Mouse (Mus musculus) embryonic facial prominence, embryonic 13.5 days (tissue): Measurements from ENCODE around the gene Osbpl11. TPM values are rescaled to one million over a fixed set of nuclear protein-coding genes. Genes with fewer than 3 reads are reported as not detected.
"Not testable (repeated sequence)": the region's sequence is repeated elsewhere in the genome, so short reads cannot be mapped to it uniquely, and the experiment has no call there.

Experiments
- ATAC-seq: fragments of 200-750 bp; cut with Nextera tagmentation; 2 replicates; pipeline ENCODE4 v1.8.0; 2017; ENCODE audit warnings: low read depth; ENCODE audit not compliant: insufficient number of reproducible peaks, insufficient read depth, low FRiP score, low TSS enrichment
- H3K27ac ChIP-seq: fragments of 300-500 bp; sonication (generic); 2 replicates; pipeline ENCODE4 v1.5.1; 2015; ENCODE audit warnings: moderate library complexity, mild to moderate bottlenecking, inconsistent platforms
- H3K27me3 ChIP-seq: fragments of 300-500 bp; sonication (generic); 2 replicates; pipeline ENCODE4 v1.6.1; 2015; ENCODE audit warnings: mild to moderate bottlenecking, inconsistent platforms
- H3K36me3 ChIP-seq: fragments of 300-500 bp; sonication (generic); 2 replicates; pipeline ENCODE4 v1.6.1; 2015; ENCODE audit warnings: mild to moderate bottlenecking, inconsistent platforms
- H3K4me1 ChIP-seq: fragments of 300-500 bp; sonication (generic); 2 replicates; pipeline ENCODE4 v1.6.1; 2015; ENCODE audit warnings: inconsistent platforms
- H3K4me2 ChIP-seq: fragments of 300-500 bp; sonication (generic); 2 replicates; pipeline ENCODE4 v1.6.1; 2015; ENCODE audit warnings: moderate library complexity, mild to moderate bottlenecking, inconsistent platforms
- H3K4me3 ChIP-seq: fragments of 300-500 bp; sonication (generic); 2 replicates; pipeline ENCODE4 v1.5.1; 2015; ENCODE audit warnings: mild to moderate bottlenecking, inconsistent platforms
- H3K9ac ChIP-seq: fragments of 300-500 bp; sonication (generic); 2 replicates; pipeline ENCODE4 v1.6.1; 2015; ENCODE audit warnings: mild to moderate bottlenecking, inconsistent platforms
- H3K9me3 ChIP-seq: fragments of 300-500 bp; sonication (generic); 2 replicates; pipeline ENCODE4 v1.6.1; 2016; ENCODE audit warnings: inconsistent platforms
- WGBS: fragments of 180-500 bp; shearing (Covaris S2); methylation state at CpG from one replicate; pipeline ENCODE4 v1.1.7; 2015; ENCODE audit warnings: mixed read lengths; 5-methylcytosine and 5-hydroxymethylcytosine counted together
- polyA plus RNA-seq: library from polyadenylated mRNA; unstranded; fragments of >200 nt; fragmentation: Nextera tagmentation; extraction: Ambion mirVana; gene quantifications from 2 replicates; pipeline ENCODE4 v1.2.1, GENCODE M21; 2015

The Osbpl11 gene
- polyA plus RNA-seq, 1 experiment from 2014 or later, result 17.8 TPM

DNA sequence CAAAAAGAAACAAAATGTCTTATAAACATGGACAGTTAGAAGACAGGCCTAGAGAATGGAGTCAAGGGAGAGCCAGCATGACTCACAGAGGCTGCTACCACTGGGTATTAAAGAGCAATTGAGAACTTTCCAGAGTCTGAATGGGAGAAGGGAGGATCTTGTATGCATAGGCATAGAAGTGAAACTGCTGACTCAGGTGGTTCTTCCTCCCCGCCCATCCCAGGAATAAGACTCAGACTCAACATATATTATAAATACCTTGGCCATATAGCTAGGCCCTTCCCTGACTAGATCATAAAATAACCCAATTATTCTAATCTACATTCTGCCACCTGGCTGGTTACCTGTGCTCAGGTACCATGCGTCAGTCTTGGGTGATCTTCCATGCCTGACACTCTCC lies 25.5 kb upstream of the Osbpl11 start:
- ATAC-seq, result no peak
- no peaks in the 10 kb centered on the region; the same call in 1 of the 2 replicates for H3K4me1 ChIP-seq
- no peak overlapping the region for H3K4me3 ChIP-seq
- H3K27ac ChIP-seq, result no peak overlapping the region
- H3K9ac ChIP-seq, result no peak overlapping the region
- no peak overlapping the region for H3K4me2 ChIP-seq
- 95% methylated on average over 2 of the region's 2 CpGs for WGBS
- H3K36me3 ChIP-seq, result no peaks in the 10 kb centered on the region
- no peaks in the 10 kb centered on the region for H3K27me3 ChIP-seq
- no peaks in the 10 kb centered on the region for H3K9me3 ChIP-seq

DNA sequence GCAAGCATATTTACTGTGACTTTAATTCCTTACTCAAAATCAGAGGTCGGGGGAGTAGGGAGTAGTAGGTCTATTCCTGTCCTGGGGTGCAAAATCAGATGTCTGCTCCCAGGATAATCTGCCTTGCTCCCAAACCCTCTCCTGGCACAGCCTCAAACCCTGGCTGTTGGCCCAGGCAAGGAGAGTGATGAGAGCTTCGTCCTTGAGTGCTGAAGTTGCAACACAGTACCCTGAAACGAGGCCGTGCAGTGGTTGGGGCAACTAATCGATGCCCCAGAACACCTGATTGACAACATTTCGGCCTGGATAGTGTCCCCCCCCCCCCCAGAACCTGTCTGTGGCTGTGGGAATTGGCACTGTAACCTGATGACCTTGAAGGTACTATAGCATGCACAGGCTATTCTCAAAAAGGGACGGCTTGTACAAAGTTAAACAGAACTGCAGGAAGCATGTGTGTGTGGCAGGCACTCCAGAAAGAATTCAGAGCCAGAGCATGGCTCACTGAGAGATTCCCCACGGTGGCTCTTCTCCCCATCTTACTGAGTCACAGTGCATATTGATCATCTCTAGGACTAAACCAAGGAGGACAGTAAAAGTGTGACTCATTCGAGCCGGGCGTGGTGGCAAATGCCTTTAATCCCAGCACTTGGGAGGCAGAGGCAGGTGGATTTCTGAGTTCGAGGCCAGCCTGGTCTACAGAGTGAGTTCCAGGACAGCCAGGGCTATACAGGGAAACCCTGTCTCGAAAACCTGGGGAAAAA lies 21.4 kb upstream of the Osbpl11 start:
- no peaks in the 10 kb centered on the region for H3K27me3 ChIP-seq
- no peaks in the 10 kb centered on the region for H3K36me3 ChIP-seq
- H3K4me3 ChIP-seq, result no peak overlapping the region
- H3K9me3 ChIP-seq, result no peaks in the 10 kb centered on the region
- H3K4me1 ChIP-seq, result no peaks in the 10 kb centered on the region; the same call in 1 of the 2 replicates
- no peak overlapping the region for H3K4me2 ChIP-seq
- ATAC-seq, result no peak
- H3K9ac ChIP-seq, result no peak overlapping the region
- 73% methylated on average over 13 of the region's 13 CpGs for WGBS
- H3K27ac ChIP-seq, result no peak overlapping the region

- not testable (repeated sequence) for H3K27me3 ChIP-seq, H3K4me3 ChIP-seq, ATAC-seq, H3K27ac ChIP-seq, H3K4me2 ChIP-seq, H3K36me3 ChIP-seq, H3K9ac ChIP-seq, H3K4me1 ChIP-seq, H3K9me3 ChIP-seq
- 67% methylated on average over 6 of the region's 6 CpGs for WGBS
Observed at GRCm38 (mm10) chr16:33166284-33166683, 18.6 kb upstream of the Osbpl11 start.

DNA sequence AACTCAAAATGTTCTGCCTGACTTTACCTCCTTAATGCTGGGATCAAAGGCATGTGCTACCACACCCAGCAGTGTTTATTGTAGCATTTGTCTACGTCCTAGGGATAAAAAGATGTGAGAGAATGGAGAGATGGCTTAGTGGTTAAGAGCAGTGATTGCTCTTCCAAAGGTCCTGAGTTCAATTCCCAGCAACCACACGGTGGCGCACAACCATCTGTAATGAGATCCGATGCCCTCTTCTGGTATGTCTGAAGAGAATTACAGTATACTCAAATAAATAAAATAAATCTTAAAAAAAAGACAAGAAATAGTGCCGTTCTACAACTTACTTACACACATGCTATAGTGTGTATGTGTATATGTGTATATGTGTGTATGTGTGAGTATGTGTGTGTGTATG lies 17.3 kb upstream of the Osbpl11 start:
- Histone ChIP-seq H3K4me2 (no peak overlapping the region), H3K4me3 (no peak overlapping the region), H3K27ac (no peak overlapping the region), H3K36me3 (no peaks in the 10 kb centered on the region), H3K4me1 (no peaks in the 10 kb centered on the region; the same call in 1 of the 2 replicates), H3K9ac (no peak overlapping the region), H3K27me3 (no peaks in the 10 kb centered on the region), H3K9me3 (no peaks in the 10 kb centered on the region)
- 42% methylated on average over 5 of the region's 5 CpGs for WGBS
- ATAC-seq, result no peak

DNA sequence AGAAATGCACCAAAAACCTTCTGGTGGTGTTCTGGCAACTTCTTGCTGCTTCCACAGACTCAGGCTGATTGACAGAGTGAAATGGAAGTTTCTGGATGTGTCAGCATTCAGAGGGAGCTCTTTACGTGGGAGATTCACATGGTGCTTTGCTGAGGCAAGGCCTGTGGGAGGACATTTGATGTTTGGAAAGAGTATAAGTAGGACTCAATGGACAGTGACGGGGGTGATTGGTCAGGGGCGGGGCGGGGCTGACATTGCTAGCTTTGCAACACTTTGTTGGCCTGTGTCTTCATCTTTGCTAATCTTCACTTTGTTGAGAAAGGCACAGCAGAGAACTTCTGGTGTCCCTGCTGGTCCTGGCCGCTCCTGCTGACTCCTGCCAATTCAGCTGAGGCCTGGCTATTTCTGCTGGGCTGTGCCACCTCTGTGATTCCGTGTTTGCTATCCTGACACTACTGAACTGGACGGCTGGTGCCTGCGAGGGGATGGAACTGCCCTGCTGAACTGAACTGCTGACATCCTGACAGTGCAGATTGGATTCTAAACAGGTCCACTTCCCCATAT lies 15.3 kb upstream of the Osbpl11 start:
- no peak overlapping the region for H3K4me2 ChIP-seq
- H3K9me3 ChIP-seq, result no peaks in the 10 kb centered on the region
- 80% methylated on average over 8 of the region's 8 CpGs for WGBS
- no peak overlapping the region for H3K4me3 ChIP-seq
- no peaks in the 10 kb centered on the region for H3K4me1 ChIP-seq
- no peaks in the 10 kb centered on the region for H3K36me3 ChIP-seq
- H3K27me3 ChIP-seq, result no peaks in the 10 kb centered on the region
- ATAC-seq, result no peak
- no peak overlapping the region for H3K9ac ChIP-seq
- no peak overlapping the region for H3K27ac ChIP-seq

DNA sequence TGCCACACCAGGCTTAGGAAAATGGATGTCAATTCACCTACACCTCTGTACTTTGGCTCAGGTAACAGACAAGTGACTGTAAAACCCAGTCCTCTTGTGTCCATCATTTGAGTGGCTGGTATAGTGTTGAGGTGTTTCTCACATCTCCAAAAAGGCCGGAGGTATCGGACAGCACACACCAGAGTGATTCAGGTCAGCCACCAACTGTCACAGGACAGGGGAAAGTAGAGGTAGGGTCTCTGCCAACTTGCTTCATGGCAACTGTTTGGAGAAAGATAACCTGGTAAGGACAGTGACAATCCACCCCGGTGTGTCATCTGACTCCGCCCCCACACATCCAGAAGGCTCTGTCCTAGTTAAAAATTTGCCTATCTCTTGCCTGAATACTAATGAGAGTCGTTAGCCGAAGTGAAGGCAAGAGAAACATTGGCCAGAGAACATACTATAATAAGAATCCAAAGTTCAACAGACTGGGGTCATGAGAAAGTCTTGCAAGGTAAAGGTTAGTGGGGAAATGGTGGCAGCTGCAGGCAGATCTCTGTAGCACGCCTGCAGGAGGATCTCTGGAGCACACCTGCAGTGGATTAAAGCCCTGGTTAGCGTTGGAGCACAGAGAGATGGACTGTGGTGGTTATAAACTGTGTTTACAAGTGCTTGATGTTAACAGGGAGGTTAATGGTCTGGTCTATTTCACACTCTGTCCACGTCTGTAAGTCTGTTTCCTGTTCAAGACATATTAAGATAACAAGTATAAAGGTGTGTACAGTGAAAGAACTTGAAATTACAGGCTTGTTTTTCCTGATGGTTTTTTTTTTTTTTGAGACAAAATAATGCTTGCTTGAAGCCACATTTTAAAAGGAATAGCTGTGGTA lies 13.9 kb upstream of the Osbpl11 start:
- H3K4me1 ChIP-seq, result no peaks in the 10 kb centered on the region
- no peak overlapping the region for H3K27ac ChIP-seq
- H3K36me3 ChIP-seq, result no peaks in the 10 kb centered on the region
- no peaks in the 10 kb centered on the region for H3K9me3 ChIP-seq
- H3K27me3 ChIP-seq, result no peaks in the 10 kb centered on the region
- no peak for ATAC-seq
- H3K9ac ChIP-seq, result no peak overlapping the region
- WGBS, result 70% methylated on average over 9 of the region's 9 CpGs
- H3K4me2 ChIP-seq, result no peak overlapping the region
- no peak overlapping the region for H3K4me3 ChIP-seq

GRCm38 (mm10) chr16:33171800-33172199 lies 13.1 kb upstream of the Osbpl11 start:
- H3K36me3 ChIP-seq, result no peaks in the 10 kb centered on the region
- no peak overlapping the region for H3K9ac ChIP-seq
- no peak overlapping the region for H3K27ac ChIP-seq
- H3K27me3 ChIP-seq, result no peaks in the 10 kb centered on the region
- no peaks in the 10 kb centered on the region for H3K9me3 ChIP-seq
- H3K4me3 ChIP-seq, result no peak overlapping the region
- ATAC-seq, result no peak
- H3K4me2 ChIP-seq, result no peak overlapping the region
- H3K4me1 ChIP-seq, result no peaks in the 10 kb centered on the region
- WGBS, result 72% methylated on average over 6 of the region's 6 CpGs

DNA sequence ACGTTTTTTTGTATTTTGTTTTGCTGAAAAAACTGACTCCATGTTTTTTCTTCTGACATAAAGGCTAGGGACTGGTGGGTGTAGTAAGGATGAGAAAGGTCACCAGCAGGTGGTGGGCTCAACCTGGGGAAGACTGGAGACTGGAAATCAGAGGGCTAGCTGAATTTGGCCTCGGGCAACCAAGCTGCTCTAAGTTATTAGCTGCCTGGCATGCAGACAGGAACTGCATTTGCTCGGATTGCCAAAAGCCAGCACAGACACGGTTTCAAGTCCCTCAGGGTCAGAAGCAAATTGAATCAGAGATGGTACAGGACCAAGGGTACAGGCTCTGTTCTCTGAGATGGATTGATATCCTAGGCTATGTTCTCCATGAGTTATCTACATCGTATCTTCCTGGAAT lies 11.7 kb upstream of the Osbpl11 start:
- ATAC-seq, result no peak
- Histone ChIP-seq H3K9me3 (no peaks in the 10 kb centered on the region), H3K27ac (no peak overlapping the region), H3K4me3 (no peak overlapping the region), H3K36me3 (no peaks in the 10 kb centered on the region), H3K4me1 (no peaks in the 10 kb centered on the region), H3K27me3 (no peaks in the 10 kb centered on the region), H3K9ac (no peak overlapping the region), H3K4me2 (no peak overlapping the region)
- WGBS, result 55% methylated on average over 5 of the region's 5 CpGs

- H3K9ac ChIP-seq, result no peak overlapping the region
- H3K36me3 ChIP-seq, result no peaks in the 10 kb centered on the region
- no peak overlapping the region for H3K27ac ChIP-seq
- no peak overlapping the region for H3K4me3 ChIP-seq
- no peaks in the 10 kb centered on the region; the same call in 1 of the 2 replicates for H3K4me1 ChIP-seq
- no peaks in the 10 kb centered on the region for H3K27me3 ChIP-seq
- no peak for ATAC-seq
- H3K9me3 ChIP-seq, result no peaks in the 10 kb centered on the region
- no peak overlapping the region for H3K4me2 ChIP-seq
Observed at GRCm38 (mm10) chr16:33174695-33175094, 10.2 kb upstream of the Osbpl11 start.

DNA sequence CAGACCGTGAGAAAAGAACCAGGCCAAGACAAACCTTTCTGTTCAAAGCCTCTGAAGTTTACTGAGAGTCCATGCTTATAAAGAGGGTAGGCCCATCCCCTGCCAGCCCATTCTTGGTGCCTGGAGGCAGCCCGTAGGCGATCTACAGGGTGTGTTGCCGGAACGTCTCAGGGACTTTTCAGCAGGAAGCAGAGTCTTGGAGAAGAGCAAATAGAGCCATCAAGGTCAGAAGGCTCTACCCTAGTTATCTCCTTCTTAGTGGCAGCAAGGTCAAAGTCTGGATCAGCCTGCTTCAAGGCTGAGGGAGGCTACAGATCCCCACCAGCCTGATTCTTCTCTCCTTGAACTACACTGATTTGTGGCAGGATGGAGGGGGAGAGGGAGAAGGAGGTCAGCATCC lies 8.0 kb upstream of the Osbpl11 start:
- not testable (repeated sequence) for H3K4me3 ChIP-seq, H3K9ac ChIP-seq, H3K27me3 ChIP-seq, H3K4me1 ChIP-seq, H3K9me3 ChIP-seq, H3K36me3 ChIP-seq, H3K4me2 ChIP-seq, ATAC-seq, H3K27ac ChIP-seq
- WGBS, result 84% methylated on average over 5 of the region's 5 CpGs

DNA sequence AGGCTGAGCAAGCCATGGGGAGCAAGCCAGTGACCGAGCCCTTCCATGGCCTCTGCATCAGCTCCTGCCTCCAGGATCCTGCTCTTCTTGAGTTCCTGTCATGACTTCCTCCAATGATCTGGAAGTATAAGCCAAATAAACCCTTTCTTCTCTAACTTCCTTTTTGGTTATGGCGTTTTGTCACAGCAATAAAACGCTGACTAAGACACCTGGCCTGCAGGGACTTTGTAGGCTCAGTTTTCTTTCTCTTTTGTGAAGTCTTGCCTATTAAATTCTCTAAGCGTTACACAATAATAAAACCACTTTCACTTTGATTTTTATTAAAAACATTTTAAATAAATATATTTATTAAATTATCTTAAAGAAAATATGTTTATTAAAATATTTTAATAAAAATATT lies 7.1 kb upstream of the Osbpl11 start:
- 86% methylated on average over 4 of the region's 4 CpGs for WGBS
- Histone ChIP-seq H3K27ac (no peak overlapping the region), H3K9ac (no peak overlapping the region), H3K9me3 (no peaks in the 10 kb centered on the region), H3K4me1 (no peaks in the 10 kb centered on the region; the same call in 1 of the 2 replicates), H3K27me3 (no peaks in the 10 kb centered on the region), H3K4me3 (no peak overlapping the region), H3K4me2 (no peak overlapping the region), H3K36me3 (no peaks in the 10 kb centered on the region)
- no peak for ATAC-seq
